ENCODE assay signal across 29 mouse cellular contexts in genomic region chr10:102123153-102123552, GRCm38 (mm10).
DNase-seq lines count a peak whose midpoint lies in the region; ATAC-seq and TF ChIP-seq lines count a peak whose summit lies in the region.
"Had no signal": no experiment of that assay in that cellular context is flagged by ENCODE, and none has a peak within 500 bp of the region (broad histone marks: within the 10 kb centered on the region; RNA-seq: fewer than 3 reads in every experiment).

No protein-coding gene starts in this region.

- H3K27ac ChIP-seq in MEL (ENCODE audit: control insufficient read depth, low read depth, low read length): no peak overlapping the region
- no peak overlapping the region for H3K27ac ChIP-seq in left cerebral cortex, adult 2 months
- no peak overlapping the region for H3K27ac ChIP-seq in hindbrain, embryonic 12.5 days
- H3K27ac ChIP-seq: embryonic facial prominence, embryonic 13.5 days; embryonic facial prominence, embryonic 15.5 days; forebrain, embryonic 10.5 days; forebrain, embryonic 12.5 days had no signal

- no peak for TF ChIP-seq CTCF in MEL (IDR thresholded peaks at IDR 0.05 in 2 of 3, conservative IDR thresholded peaks at IDR 0.05 in 1 of 3; ENCODE audit: control insufficient read depth in 1 of 3, insufficient read depth in 1 of 3, low read depth in 2 of 3, low read length in 3 of 3, poor library complexity in 1 of 3, severe bottlenecking in 1 of 3)
- no peak for TF ChIP-seq CTCF in left cerebral cortex, adult 2 months (IDR thresholded peaks at IDR 0.05)

- no peak for TF ChIP-seq EP300 in MEL (IDR thresholded peaks at IDR 0.05; ENCODE audit: low read depth in 1 of 2, low read length in 2 of 2)

- intact Hi-C loops in left cerebral cortex, adult 2 months (cut with DNase I): no loop called here

- peak; percentile 3 for DNase-seq in MEL (ENCODE audit: low read depth, low spot score)
- no peak for DNase-seq in thymus, postnatal 36 days
- DNase-seq in left cerebral cortex, adult 18-20 months (ENCODE audit: low spot score in 2 of 2): no peak
- DNase-seq in left cerebral cortex, adult 2 months (ENCODE audit: extremely low spot score in 1 of 2, low spot score in 2 of 2): no peak
- DNase-seq: adrenal gland, adult 8-10 months; adrenal gland, postnatal 14 days; adrenal gland, postnatal 36 days; B cell, adult 2 months; cerebellum, adult 11-12 months; cerebellum, adult 2 months; cerebellum, adult 9-10 months; cerebellum, postnatal 10 days; cerebellum, postnatal 25 days; embryo, embryonic 11 days had no signal

- TF ChIP-seq POLR2A in MEL (IDR thresholded peaks at IDR 0.05; ENCODE audit: control insufficient read depth in 1 of 2, insufficient read depth in 1 of 2, low read depth in 1 of 2, low read length in 2 of 2, poor library complexity in 1 of 2): no peak

- H3K9me3 ChIP-seq in MEL (replicated peaks; ENCODE audit: insufficient read depth, low read length): no peaks in the 10 kb centered on the region
- no peaks in the 10 kb centered on the region for H3K9me3 ChIP-seq in hindbrain, embryonic 12.5 days (replicated peaks)
- H3K9me3 ChIP-seq: embryonic facial prominence, embryonic 13.5 days; embryonic facial prominence, embryonic 15.5 days; forebrain, embryonic 10.5 days; forebrain, embryonic 12.5 days; G1E had no signal

- WGBS in hindbrain, embryonic 12.5 days: 78% methylated on average over 1 of the region's 1 CpGs

- H3K4me2 ChIP-seq in hindbrain, embryonic 12.5 days (replicated peaks): no peak overlapping the region
- H3K4me2 ChIP-seq: embryonic facial prominence, embryonic 13.5 days; embryonic facial prominence, embryonic 15.5 days; forebrain, embryonic 12.5 days had no signal

- no peaks in the 10 kb centered on the region for H3K36me3 ChIP-seq in MEL (ENCODE audit: control insufficient read depth in 1 of 2, insufficient read depth in 2 of 2, low read length in 2 of 2)
- H3K36me3 ChIP-seq in hindbrain, embryonic 12.5 days: no peaks in the 10 kb centered on the region
- H3K36me3 ChIP-seq: embryonic facial prominence, embryonic 13.5 days; embryonic facial prominence, embryonic 15.5 days; forebrain, embryonic 10.5 days; forebrain, embryonic 12.5 days; G1E had no signal

- H3K4me3 ChIP-seq in MEL (ENCODE audit: control insufficient read depth in 1 of 2, insufficient read depth in 1 of 2, low read depth in 2 of 2, low read length in 2 of 2): no peak overlapping the region
- H3K4me3 ChIP-seq in left cerebral cortex, adult 2 months: no peak overlapping the region
- no peak overlapping the region for H3K4me3 ChIP-seq in hindbrain, embryonic 12.5 days
- H3K4me3 ChIP-seq: embryonic facial prominence, embryonic 13.5 days; embryonic facial prominence, embryonic 15.5 days; erythroblast, embryonic 14.5 days; forebrain, embryonic 10.5 days; forebrain, embryonic 12.5 days had no signal

- no peak overlapping the region for H3K9ac ChIP-seq in MEL (ENCODE audit: control insufficient read depth, low read depth, low read length, poor library complexity, severe bottlenecking)
- H3K9ac ChIP-seq in hindbrain, embryonic 12.5 days: no peak overlapping the region
- H3K9ac ChIP-seq: embryonic facial prominence, embryonic 13.5 days; embryonic facial prominence, embryonic 15.5 days; forebrain, embryonic 12.5 days had no signal

- no peaks in the 10 kb centered on the region for H3K79me2 ChIP-seq in MEL (ENCODE audit: control insufficient read depth, insufficient read depth, low read length, poor library complexity)

- H3K27me3 ChIP-seq in MEL (ENCODE audit: control insufficient read depth in 1 of 2, insufficient read depth in 2 of 2, low read length in 2 of 2): no peaks in the 10 kb centered on the region
- no peaks in the 10 kb centered on the region for H3K27me3 ChIP-seq in hindbrain, embryonic 12.5 days
- H3K27me3 ChIP-seq: CH12.LX; embryonic facial prominence, embryonic 13.5 days; embryonic facial prominence, embryonic 15.5 days; forebrain, embryonic 12.5 days; Patski had no signal

- TF ChIP-seq RAD21 in MEL (IDR thresholded peaks at IDR 0.05; ENCODE audit: low read depth, low read length): no peak

- H3K4me1 ChIP-seq in MEL (ENCODE audit: control insufficient read depth in 1 of 2, insufficient read depth in 2 of 2, low read length in 2 of 2): no peaks in the 10 kb centered on the region
- H3K4me1 ChIP-seq in hindbrain, embryonic 12.5 days: no peaks in the 10 kb centered on the region
- H3K4me1 ChIP-seq: embryonic facial prominence, embryonic 13.5 days; embryonic facial prominence, embryonic 15.5 days; forebrain, embryonic 10.5 days; forebrain, embryonic 12.5 days had no signal

- peak; percentile 71 for ATAC-seq in common myeloid progenitor, adult 5-6 weeks (replicated peaks; ENCODE audit: low read depth, poor library complexity, severe bottlenecking)
- peak; percentile 38; the same call in 1 of the 2 replicates for ATAC-seq in megakaryocyte, adult 5-6 weeks (ENCODE audit: poor library complexity, severe bottlenecking)
- ATAC-seq in hindbrain, embryonic 12.5 days (ENCODE audit: low FRiP score): no peak
- ATAC-seq: activated CD4-positive, CD25-positive, alpha-beta regulatory T cell, adult 4 months; CD4-positive, CD25-positive, alpha-beta regulatory T cell, adult 4 months; forebrain, embryonic 14.5 days; forebrain, embryonic 16.5 days; Patski had no signal

TF ChIP-seq in MEL, 35 proteins besides CTCF, POLR2A, EP300 and RAD21:
- TF ChIP-seq SMC3 (IDR thresholded peaks at IDR 0.05; ENCODE audit: low read depth, low read length) (no peak), ZNF384 (IDR thresholded peaks at IDR 0.05; ENCODE audit: low read depth, low read length) (no peak), TCF12 (IDR thresholded peaks at IDR 0.05; ENCODE audit: low read depth, low read length) (no peak), E2F4 (IDR thresholded peaks at IDR 0.05; ENCODE audit: borderline replicate concordance, low read depth, low read length) (no peak), ETS1 (IDR thresholded peaks at IDR 0.05; ENCODE audit: low read depth, low read length) (no peak), TAL1 (IDR thresholded peaks at IDR 0.05; ENCODE audit: low read length) (no peak), NRF1 (IDR thresholded peaks at IDR 0.05; ENCODE audit: insufficient read depth, low read depth, low read length, poor library complexity, severe bottlenecking) (no peak), ZKSCAN1 (IDR thresholded peaks at IDR 0.05; ENCODE audit: low read depth, low read length) (no peak), POLR2AphosphoS5 (IDR thresholded peaks at IDR 0.05; ENCODE audit: borderline replicate concordance, low read depth, low read length) (no peak), ZC3H11A (IDR thresholded peaks at IDR 0.05; ENCODE audit: low read depth, low read length) (no peak), MEF2A (IDR thresholded peaks at IDR 0.05; ENCODE audit: extremely low read depth, insufficient replicate concordance, low read depth, low read length, poor library complexity, severe bottlenecking) (no peak), MAZ (IDR thresholded peaks at IDR 0.05; ENCODE audit: low read depth, low read length) (no peak), BHLHE40 (IDR thresholded peaks at IDR 0.05; ENCODE audit: borderline replicate concordance, low read depth, low read length) (no peak), TBP (IDR thresholded peaks at IDR 0.05; ENCODE audit: low read depth, low read length) (no peak), HCFC1 (IDR thresholded peaks at IDR 0.05; ENCODE audit: low read depth, low read length) (no peak)
